9 mouse cellular contexts compared by ENCODE assay signal in the genomic region with DNA sequence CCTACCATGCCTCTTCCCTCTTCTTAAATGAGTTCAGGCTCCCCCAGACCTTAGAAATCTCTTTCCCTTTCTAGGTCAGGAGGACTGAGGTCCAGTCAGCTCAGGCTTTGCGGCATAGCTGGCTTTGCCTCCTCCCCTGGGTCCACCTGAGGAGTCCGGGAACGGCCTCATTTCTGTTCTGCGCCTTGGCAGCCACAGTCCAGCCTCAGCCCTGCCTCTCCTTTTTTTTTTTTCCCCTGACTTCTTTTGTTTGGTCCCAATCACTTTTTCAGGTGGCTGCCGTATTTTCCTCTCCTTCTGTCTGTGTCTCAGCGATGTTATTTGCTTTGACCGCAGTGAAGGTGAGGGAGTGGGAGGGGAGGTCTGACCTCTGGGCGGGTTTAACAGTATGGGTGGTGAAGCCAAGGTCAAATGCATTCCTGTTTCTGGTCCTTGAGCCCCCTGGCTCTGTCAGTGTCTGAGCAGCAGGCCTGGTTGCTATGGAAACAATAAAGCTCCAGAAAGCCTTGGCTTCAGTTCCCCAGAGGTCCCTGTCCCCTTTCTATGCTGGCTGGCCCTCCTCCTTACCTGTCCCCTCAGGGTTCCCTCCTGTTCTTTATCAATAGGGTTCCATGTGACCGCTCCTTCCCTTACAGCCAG. TPM values are rescaled to one million over a fixed set of nuclear protein-coding genes. Genes with fewer than 3 reads are reported as not detected.
DNase-seq lines count a peak whose midpoint lies in the region; ATAC-seq lines count a peak whose summit lies in the region.
"Had no signal": no experiment of that assay in that cellular context is flagged by ENCODE, and none has a peak within 500 bp of the region (broad histone marks: within the 10 kb centered on the region; RNA-seq: fewer than 3 reads in every experiment).

No protein-coding gene starts in this region.

- 48% methylated on average over 9 of the region's 9 CpGs for WGBS in neural tube, embryonic 12.5 days
- 50% methylated on average over 9 of the region's 9 CpGs for whole genome bisulfite sequencing in forebrain, embryonic 11.5 days
- 22% methylated on average over 9 of the region's 9 CpGs for WGBS in hindbrain, embryonic 16.5 days

- H3K4me2 ChIP-seq in neural tube, embryonic 12.5 days (replicated peaks) = peak overlapping the region; percentile 22; the same call in 1 of the 2 replicates
- no peak overlapping the region for H3K4me2 ChIP-seq in forebrain, embryonic 11.5 days (ENCODE audit: low read depth, low read length, severe bottlenecking)
- peak overlapping the region; percentile 22; the same call in 1 of the 2 replicates for H3K4me2 ChIP-seq in hindbrain, embryonic 16.5 days (ENCODE audit: low read length)
- H3K4me2 ChIP-seq: embryonic facial prominence, embryonic 12.5 days; limb, embryonic 12.5 days had no signal

- H3K9ac ChIP-seq in neural tube, embryonic 12.5 days = no peak overlapping the region
- H3K9ac ChIP-seq in forebrain, embryonic 11.5 days (ENCODE audit: low read length) = no peak overlapping the region
- peak overlapping the region; percentile 28 for H3K9ac ChIP-seq in hindbrain, embryonic 16.5 days (ENCODE audit: low read depth, low read length)
- H3K9ac ChIP-seq: embryonic facial prominence, embryonic 12.5 days; limb, embryonic 12.5 days had no signal

- no peaks in the 10 kb centered on the region for H3K9me3 ChIP-seq in neural tube, embryonic 12.5 days
- H3K9me3 ChIP-seq in forebrain, embryonic 11.5 days (ENCODE audit: control insufficient read depth, low read length) = no peaks in the 10 kb centered on the region
- no peaks in the 10 kb centered on the region for H3K9me3 ChIP-seq in hindbrain, embryonic 16.5 days (ENCODE audit: control insufficient read depth, low read length)
- H3K9me3 ChIP-seq: embryonic facial prominence, embryonic 12.5 days; limb, embryonic 12.5 days had no signal

- no peak for DNase-seq in neural tube, embryonic 10.5 days (ENCODE audit: extremely low spot score, low spot score)
- DNase-seq in forebrain, embryonic 11.5 days (ENCODE audit: low spot score) = no peak
- DNase-seq in retina, embryonic 14.5 days (ENCODE audit: low spot score) = peak; percentile 65
- DNase-seq in lung, adult 18-20 months = no peak
- DNase-seq in T-cell, adult 2 months (ENCODE audit: low spot score) = no peak

- ATAC-seq in neural tube, embryonic 12.5 days (ENCODE audit: low FRiP score, low read depth) = 0 out of 2 replicates have a peak, but pooled peaks have one; percentile 43
- 0 out of 2 replicates have a peak, but pooled peaks have one; percentile 28 for ATAC-seq in forebrain, embryonic 11.5 days (replicated peaks; ENCODE audit: low FRiP score)
- peak; percentile 4; the same call in 1 of the 2 replicates for ATAC-seq in hindbrain, embryonic 16.5 days

- H3K4me1 ChIP-seq in neural tube, embryonic 12.5 days = peaks cover 33% of the 10 kb centered on the region
- peaks cover 18% of the 10 kb centered on the region for H3K4me1 ChIP-seq in forebrain, embryonic 11.5 days (replicated peaks; ENCODE audit: control insufficient read depth, insufficient read depth, low read length)
- H3K4me1 ChIP-seq in hindbrain, embryonic 16.5 days (ENCODE audit: control insufficient read depth, insufficient read depth, low read depth, low read length) = peaks cover 43% of the 10 kb centered on the region

- peak overlapping the region; percentile 43; the same call in 1 of the 2 replicates for H3K27ac ChIP-seq in neural tube, embryonic 12.5 days
- no peak overlapping the region for H3K27ac ChIP-seq in forebrain, embryonic 11.5 days (ENCODE audit: low read depth, low read length)
- H3K27ac ChIP-seq in hindbrain, embryonic 16.5 days (ENCODE audit: low read depth, low read length) = peak overlapping the region; percentile 77
- H3K27ac ChIP-seq: limb, embryonic 12.5 days had no signal

- peaks cover 2% of the 10 kb centered on the region; the same call in 1 of the 2 replicates for H3K27me3 ChIP-seq in neural tube, embryonic 12.5 days (replicated peaks)
- no peaks in the 10 kb centered on the region for H3K27me3 ChIP-seq in forebrain, embryonic 11.5 days (ENCODE audit: control insufficient read depth, insufficient read depth, low read length)
- H3K27me3 ChIP-seq in hindbrain, embryonic 16.5 days (replicated peaks; ENCODE audit: control insufficient read depth, insufficient read depth, low read length) = no peaks in the 10 kb centered on the region

- H3K4me3 ChIP-seq in neural tube, embryonic 12.5 days = no peak overlapping the region
- no peak overlapping the region for H3K4me3 ChIP-seq in forebrain, embryonic 11.5 days (ENCODE audit: low read depth, low read length)
- no peak overlapping the region for H3K4me3 ChIP-seq in hindbrain, embryonic 16.5 days (ENCODE audit: low read length)
- H3K4me3 ChIP-seq: embryonic facial prominence, embryonic 12.5 days; limb, embryonic 12.5 days had no signal

- H3K36me3 ChIP-seq in neural tube, embryonic 12.5 days = peaks cover 2% of the 10 kb centered on the region; the same call in 1 of the 2 replicates
- no peaks in the 10 kb centered on the region for H3K36me3 ChIP-seq in forebrain, embryonic 11.5 days (ENCODE audit: control insufficient read depth, insufficient read depth, low read length)
- peaks cover 5% of the 10 kb centered on the region; the same call in 1 of the 2 replicates for H3K36me3 ChIP-seq in hindbrain, embryonic 16.5 days (ENCODE audit: control insufficient read depth, insufficient read depth, low read length)
- H3K36me3 ChIP-seq: embryonic facial prominence, embryonic 12.5 days; limb, embryonic 12.5 days had no signal

RNA-seq across cellular contexts. Expression of a gene that starts 34.3 kb away (rescaled TPM):
- 31.2 and 32.9 TPM in 2 replicates for polyA plus RNA-seq in neural tube, embryonic 12.5 days (2016; fragmentation: Nextera tagmentation; extraction: Ambion mirVana)
- polyA plus RNA-seq in forebrain, embryonic 11.5 days (2014; fragmentation: Nextera tagmentation; extraction: Ambion mirVana) = 8.1 and 10.4 TPM in 2 replicates
- polyA plus RNA-seq in hindbrain, embryonic 16.5 days (2015; fragmentation: Nextera tagmentation; extraction: Ambion mirVana) = 29.1 and 37.1 TPM in 2 replicates

RNA-seq across cellular contexts. Expression of a gene that starts 53.7 kb away (rescaled TPM):
- polyA plus RNA-seq in neural tube, embryonic 12.5 days (2016; fragmentation: Nextera tagmentation; extraction: Ambion mirVana) = 26.4 and 28.3 TPM in 2 replicates
- polyA plus RNA-seq in forebrain, embryonic 11.5 days (2014; fragmentation: Nextera tagmentation; extraction: Ambion mirVana) = 9.5 and 12.9 TPM in 2 replicates
- polyA plus RNA-seq in hindbrain, embryonic 16.5 days (2015; fragmentation: Nextera tagmentation; extraction: Ambion mirVana) = 184 and 232 TPM in 2 replicates
